Mouse (Mus musculus) thymus, adult 2 months (tissue): ENCODE measurements at regions not wholly inside any gene's neighbourhood (a gene's known extent, or its start where the extent isn't known, plus 50 kb on each side); places are given as distances from the start of the nearest gene placed in this dataset.

Source experiments
- CTCF ChIP-seq: fragments of 200-500 bp; IDR thresholded peaks from 2 replicates; pipeline ENCODE4 v1.5.1; 2012; ENCODE audit warnings: mild to moderate bottlenecking, control low read depth, low read length, moderate library complexity, borderline replicate concordance; ENCODE audit not compliant: control insufficient read depth, poor library complexity, insufficient read depth; ENCODE audit errors: extremely low read depth
- POLR2A ChIP-seq: fragments of 200-500 bp; IDR thresholded peaks from 2 replicates; pipeline ENCODE4 v1.6.1; 2012; ENCODE audit warnings: mild to moderate bottlenecking, low read length, control low read depth, moderate library complexity; ENCODE audit not compliant: control insufficient read depth, poor library complexity, insufficient read depth; ENCODE audit errors: extremely low read depth

GRCm38 (mm10) chr6:67106493-67106892 is 69.2 kb upstream of the Gadd45a start:
- TF ChIP-seq CTCF (no peak), POLR2A (no peak)
